Mouse (Mus musculus): ENCODE results near the gene Hacd3. TPM values are rescaled to one million over a fixed set of nuclear protein-coding genes. Genes with fewer than 3 reads are reported as not detected.
"Not testable (repeated sequence)": the region's sequence is repeated elsewhere in the genome, so short reads cannot be mapped to it uniquely, and the experiment has no call there.

Hacd3 gene
- polyA plus RNA-seq, 2 experiments = 41.8 to 53.4 TPM

DNA sequence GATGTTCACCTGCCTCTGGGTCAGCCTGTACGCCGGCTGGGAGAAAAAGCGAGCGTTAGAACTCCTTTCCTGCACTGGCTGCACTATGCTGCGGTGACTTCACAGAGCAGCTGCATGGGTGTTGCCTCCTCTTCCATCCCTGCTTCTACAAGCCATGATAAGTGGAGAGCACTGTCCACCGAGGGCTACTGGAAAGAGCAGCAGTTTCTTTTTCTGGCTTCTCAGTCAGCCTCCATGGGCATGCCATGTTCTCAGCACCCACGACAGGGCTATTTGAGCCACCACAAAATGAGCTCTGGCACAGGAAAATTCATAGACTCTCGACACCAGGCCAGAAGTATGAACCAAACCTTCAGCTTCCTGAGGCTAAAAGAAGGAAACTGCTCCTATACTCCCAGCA lies 15.8 kb downstream of the Hacd3 start:
- no peak for ATAC-seq (ENCODE audit: low FRiP score, low read depth)
- H3K27me3 ChIP-seq (ENCODE audit: control insufficient read depth, insufficient read depth, low read length) = no peaks in the 10 kb centered on the region
- peaks cover 60% of the 10 kb centered on the region for H3K36me3 ChIP-seq (ENCODE audit: control insufficient read depth, insufficient read depth, low read length)
- no peaks in the 10 kb centered on the region for H3K4me1 ChIP-seq (ENCODE audit: control insufficient read depth, insufficient read depth, low read length)
- H3K4me2 ChIP-seq (replicated peaks; ENCODE audit: low read depth, low read length, severe bottlenecking) = no peak overlapping the region
- WGBS = 91% methylated on average over 8 of the region's 8 CpGs
- H3K9ac ChIP-seq (ENCODE audit: low read depth, low read length, severe bottlenecking) = no peak overlapping the region
- DNase-seq (ENCODE audit: low spot score) = no peak
- H3K9me3 ChIP-seq (ENCODE audit: control insufficient read depth, low read length) = no peaks in the 10 kb centered on the region
- TF ChIP-seq POLR2A (IDR thresholded peaks at IDR 0.05; ENCODE audit: borderline replicate concordance, extremely low read depth, insufficient read depth, insufficient read length) = no peak
- H3K27ac ChIP-seq (replicated peaks; ENCODE audit: low read depth, low read length) = no peak overlapping the region
- H3K4me3 ChIP-seq (replicated peaks; ENCODE audit: low read length) = no peak overlapping the region

DNA sequence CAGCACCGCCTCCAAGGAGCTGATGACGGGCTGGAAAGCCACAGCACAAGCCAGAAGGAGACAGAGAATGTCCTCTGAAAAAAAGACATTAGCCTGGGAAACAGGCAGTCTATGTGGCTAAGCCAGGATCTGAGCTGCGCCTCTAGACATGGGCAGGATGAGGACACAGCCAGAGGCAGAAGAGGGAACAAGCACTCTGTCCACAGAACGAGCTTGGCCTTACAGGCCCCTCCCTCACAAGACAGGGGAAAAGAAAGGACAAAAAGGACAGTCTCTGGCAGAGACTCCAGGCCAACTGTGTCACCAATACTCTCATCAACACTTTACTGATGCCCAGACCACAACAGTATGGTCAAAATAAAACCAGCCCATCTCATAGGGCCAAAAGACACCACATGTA lies 20.0 kb downstream of the Hacd3 start:
- 74% methylated on average over 4 of the region's 4 CpGs for WGBS
- Histone ChIP-seq H3K36me3 (ENCODE audit: control insufficient read depth, insufficient read depth, low read length) (peaks cover 78% of the 10 kb centered on the region), H3K4me3 (replicated peaks; ENCODE audit: low read length) (no peak overlapping the region), H3K4me2 (replicated peaks; ENCODE audit: low read depth, low read length, severe bottlenecking) (no peak overlapping the region), H3K9ac (ENCODE audit: low read depth, low read length, severe bottlenecking) (no peak overlapping the region), H3K27ac (replicated peaks; ENCODE audit: low read depth, low read length) (no peak overlapping the region), H3K27me3 (ENCODE audit: control insufficient read depth, insufficient read depth, low read length) (no peaks in the 10 kb centered on the region), H3K4me1 (ENCODE audit: control insufficient read depth, insufficient read depth, low read length) (no peaks in the 10 kb centered on the region), H3K9me3 (ENCODE audit: control insufficient read depth, low read length) (no peaks in the 10 kb centered on the region)
- no peak for TF ChIP-seq POLR2A (IDR thresholded peaks at IDR 0.05; ENCODE audit: borderline replicate concordance, extremely low read depth, insufficient read depth, insufficient read length)
- ATAC-seq (ENCODE audit: low FRiP score, low read depth) = no peak
- DNase-seq (ENCODE audit: low spot score) = no peak

DNA sequence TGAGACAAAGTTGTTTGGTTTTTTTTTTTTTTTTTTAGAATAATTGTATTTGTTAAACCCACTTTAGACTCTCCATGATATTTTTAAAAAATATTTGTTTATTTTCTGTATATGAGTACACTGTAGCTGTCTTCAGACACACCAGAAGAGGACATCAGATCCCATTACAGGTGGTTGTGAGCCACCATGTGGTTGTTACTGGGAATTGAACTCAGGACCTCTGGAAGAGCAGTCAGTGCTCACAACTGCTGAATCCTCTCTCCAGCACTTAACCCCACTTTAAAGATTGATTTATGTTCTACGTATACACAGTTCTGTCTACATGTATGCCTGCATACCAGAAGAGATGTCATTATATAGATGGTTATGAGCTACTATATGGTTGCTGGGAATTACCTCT lies 26.0 kb downstream of the Hacd3 start:
- WGBS = 95% methylated on average over 1 of the region's 1 CpGs
- peaks cover 66% of the 10 kb centered on the region for H3K36me3 ChIP-seq (ENCODE audit: control insufficient read depth, insufficient read depth, low read length)

DNA sequence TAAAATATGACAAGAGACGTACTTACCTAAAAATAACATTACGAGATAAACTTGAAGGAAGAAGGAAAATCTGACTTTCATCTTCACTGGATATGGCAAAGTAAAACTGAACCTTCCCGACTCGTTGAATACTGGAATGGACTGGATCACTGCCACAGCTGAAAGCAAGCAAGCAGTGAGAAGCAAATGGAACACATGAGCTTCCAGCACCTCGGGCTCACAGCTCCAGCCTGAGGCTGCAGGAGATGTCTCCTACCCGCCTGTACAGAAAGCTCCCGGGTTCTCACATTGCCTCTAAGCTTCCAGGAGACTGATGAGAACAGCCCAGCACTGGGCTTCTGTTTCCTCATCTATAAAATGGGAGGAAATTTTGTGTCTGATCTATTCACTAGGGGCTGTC lies 31.2 kb downstream of the Hacd3 start:
- Histone ChIP-seq H3K27me3 (ENCODE audit: control insufficient read depth, insufficient read depth, low read length) (no peaks in the 10 kb centered on the region), H3K9ac (ENCODE audit: low read depth, low read length, severe bottlenecking) (no peak overlapping the region), H3K4me3 (replicated peaks; ENCODE audit: low read length) (no peak overlapping the region), H3K4me2 (replicated peaks; ENCODE audit: low read depth, low read length, severe bottlenecking) (no peak overlapping the region), H3K4me1 (ENCODE audit: control insufficient read depth, insufficient read depth, low read length) (no peaks in the 10 kb centered on the region), H3K9me3 (ENCODE audit: control insufficient read depth, low read length) (no peaks in the 10 kb centered on the region), H3K27ac (replicated peaks; ENCODE audit: low read depth, low read length) (no peak overlapping the region), H3K36me3 (ENCODE audit: control insufficient read depth, insufficient read depth, low read length) (peaks cover 79% of the 10 kb centered on the region)
- TF ChIP-seq POLR2A (IDR thresholded peaks at IDR 0.05; ENCODE audit: borderline replicate concordance, extremely low read depth, insufficient read depth, insufficient read length) = no peak
- WGBS = 84% methylated on average over 7 of the region's 7 CpGs
- DNase-seq (ENCODE audit: low spot score) = no peak
- no peak for ATAC-seq (ENCODE audit: low FRiP score, low read depth)

More for the DNA sequence above, 26.0 kb downstream of the Hacd3 start:
- H3K9me3 ChIP-seq (ENCODE audit: control insufficient read depth, low read length); H3K4me1 ChIP-seq (ENCODE audit: control insufficient read depth, insufficient read depth, low read length); H3K4me2 ChIP-seq (replicated peaks; ENCODE audit: low read depth, low read length, severe bottlenecking); H3K27ac ChIP-seq (replicated peaks; ENCODE audit: low read depth, low read length); H3K9ac ChIP-seq (ENCODE audit: low read depth, low read length, severe bottlenecking); H3K27me3 ChIP-seq (ENCODE audit: control insufficient read depth, insufficient read depth, low read length); H3K4me3 ChIP-seq (replicated peaks; ENCODE audit: low read length); ATAC-seq (ENCODE audit: low FRiP score, low read depth); DNase-seq (ENCODE audit: low spot score): not testable (repeated sequence)

DNA sequence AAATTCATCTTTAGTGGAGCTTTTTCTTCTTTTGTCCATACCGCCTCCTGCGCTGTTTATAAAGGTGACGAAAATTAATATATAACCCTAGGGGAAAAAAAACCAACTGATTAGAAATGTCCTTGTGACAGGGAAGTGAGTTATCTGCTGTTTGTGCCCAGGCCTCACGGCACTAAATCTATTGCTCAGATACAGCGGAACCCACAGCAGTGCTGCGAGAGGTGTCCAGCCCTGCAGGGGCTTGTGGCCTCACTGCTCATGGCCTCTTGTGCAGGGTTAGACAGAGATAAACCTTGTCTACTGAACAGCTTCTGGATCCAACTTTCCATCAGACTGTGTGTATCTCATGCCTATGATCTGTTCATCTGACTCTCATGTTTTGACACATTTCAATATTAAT lies 33.0 kb downstream of the Hacd3 start:
- H3K27me3 ChIP-seq (ENCODE audit: control insufficient read depth, insufficient read depth, low read length) = no peaks in the 10 kb centered on the region
- no peak overlapping the region for H3K27ac ChIP-seq (replicated peaks; ENCODE audit: low read depth, low read length)
- no peaks in the 10 kb centered on the region for H3K4me1 ChIP-seq (ENCODE audit: control insufficient read depth, insufficient read depth, low read length)
- ATAC-seq (ENCODE audit: low FRiP score, low read depth) (no peak), DNase-seq (ENCODE audit: low spot score) (no peak)
- no peak for TF ChIP-seq POLR2A (IDR thresholded peaks at IDR 0.05; ENCODE audit: borderline replicate concordance, extremely low read depth, insufficient read depth, insufficient read length)
- peaks cover 85% of the 10 kb centered on the region for H3K36me3 ChIP-seq (ENCODE audit: control insufficient read depth, insufficient read depth, low read length)
- no peak overlapping the region for H3K4me3 ChIP-seq (replicated peaks; ENCODE audit: low read length)
- WGBS = 86% methylated on average over 6 of the region's 6 CpGs
- H3K4me2 ChIP-seq (replicated peaks; ENCODE audit: low read depth, low read length, severe bottlenecking) = no peak overlapping the region
- no peak overlapping the region for H3K9ac ChIP-seq (ENCODE audit: low read depth, low read length, severe bottlenecking)
- no peaks in the 10 kb centered on the region for H3K9me3 ChIP-seq (ENCODE audit: control insufficient read depth, low read length)

DNA sequence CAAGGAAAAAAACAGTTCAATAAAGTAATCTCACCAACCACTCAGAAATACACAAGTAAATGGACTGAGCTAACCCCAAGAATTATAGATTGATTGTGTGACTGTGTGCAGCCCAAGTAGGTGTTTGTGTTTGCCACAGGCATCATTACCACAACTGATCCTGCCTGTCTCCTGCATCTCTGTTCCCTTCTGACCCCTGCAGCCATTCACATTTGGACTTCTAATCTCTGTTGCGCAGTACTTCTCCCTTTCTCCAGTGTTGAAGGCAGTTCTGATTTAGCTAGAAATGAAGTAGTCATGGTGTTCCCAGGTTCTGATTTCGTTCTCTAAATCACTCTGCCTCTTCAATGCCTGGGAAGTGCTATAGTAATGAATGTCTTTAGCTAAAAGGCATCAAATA lies 33.8 kb downstream of the Hacd3 start:
- no peak for ATAC-seq (ENCODE audit: low FRiP score, low read depth)
- TF ChIP-seq POLR2A (IDR thresholded peaks at IDR 0.05; ENCODE audit: borderline replicate concordance, extremely low read depth, insufficient read depth, insufficient read length) = no peak
- Histone ChIP-seq H3K9ac (ENCODE audit: low read depth, low read length, severe bottlenecking) (no peak overlapping the region), H3K4me3 (replicated peaks; ENCODE audit: low read length) (no peak overlapping the region), H3K4me2 (replicated peaks; ENCODE audit: low read depth, low read length, severe bottlenecking) (no peak overlapping the region), H3K27ac (replicated peaks; ENCODE audit: low read depth, low read length) (no peak overlapping the region), H3K4me1 (ENCODE audit: control insufficient read depth, insufficient read depth, low read length) (no peaks in the 10 kb centered on the region), H3K36me3 (ENCODE audit: control insufficient read depth, insufficient read depth, low read length) (peaks cover 87% of the 10 kb centered on the region), H3K27me3 (ENCODE audit: control insufficient read depth, insufficient read depth, low read length) (no peaks in the 10 kb centered on the region), H3K9me3 (ENCODE audit: control insufficient read depth, low read length) (no peaks in the 10 kb centered on the region)
- WGBS = 95% methylated on average over 2 of the region's 2 CpGs
- no peak for DNase-seq (ENCODE audit: low spot score)

Measured in limb, embryonic 14.5 days (tissue).